Mouse (Mus musculus) liver, postnatal 0 days (tissue): ENCODE measurements at regions not wholly inside any gene's neighbourhood (a gene's known extent, or its start where the extent isn't known, plus 50 kb on each side); places are given as distances from the start of the nearest gene placed in this dataset.

Experiments used
- ATAC-seq: fragments of 200-750 bp; cut with Nextera tagmentation; 2 replicates; pipeline ENCODE4 v1.8.0; 2017; ENCODE audit warnings: mild to moderate bottlenecking, moderate library complexity
- DNase-seq: peaks from one replicate; pipeline ENCODE4 v3.0.0-alpha.2; 2016
- H3K27ac ChIP-seq: fragments of 300-500 bp; sonication (generic); 2 replicates; pipeline ENCODE4 v1.5.1; 2014; ENCODE audit warnings: antibody characterized with exemption, moderate library complexity, mild to moderate bottlenecking, low read depth
- H3K27me3 ChIP-seq: fragments of 300-500 bp; sonication (generic); 2 replicates; pipeline ENCODE4 v1.6.1; 2014; ENCODE audit warnings: low read length, control low read depth, mixed read lengths; ENCODE audit not compliant: insufficient read depth
- H3K36me3 ChIP-seq: fragments of 300-500 bp; sonication (generic); replicated peaks from 2 replicates; pipeline ENCODE4 v1.6.1; 2014; ENCODE audit warnings: mild to moderate bottlenecking, control low read depth, low read length, moderate library complexity, mixed read lengths; ENCODE audit not compliant: insufficient read depth
- H3K4me1 ChIP-seq: fragments of 300-500 bp; sonication (generic); 2 replicates; pipeline ENCODE4 v1.6.1; 2014; ENCODE audit warnings: antibody characterized with exemption, mild to moderate bottlenecking, control low read depth; ENCODE audit not compliant: insufficient read depth
- H3K4me2 ChIP-seq: fragments of 300-500 bp; sonication (generic); 2 replicates; pipeline ENCODE4 v1.6.1; 2014; ENCODE audit warnings: low read depth, mild to moderate bottlenecking, low read length, moderate library complexity, mixed read lengths
- H3K4me3 ChIP-seq: fragments of 300-500 bp; sonication (generic); 2 replicates; pipeline ENCODE4 v1.5.1; 2014; ENCODE audit warnings: low read depth, low read length
- H3K9ac ChIP-seq: fragments of 300-500 bp; sonication (generic); replicated peaks from 2 replicates; pipeline ENCODE4 v1.6.1; 2014; ENCODE audit warnings: mild to moderate bottlenecking, moderate library complexity
- H3K9me3 ChIP-seq: fragments of 300-500 bp; sonication (generic); 2 replicates; pipeline ENCODE4 v1.6.1; 2016; ENCODE audit warnings: mild to moderate bottlenecking, control low read depth, low read length, mixed read lengths
- CTCF ChIP-seq: sonication (generic); IDR thresholded peaks from 2 replicates; pipeline ENCODE4 v1.5.1; 2016; ENCODE audit warnings: antibody characterized with exemption, low read depth
- EP300 ChIP-seq: IDR thresholded peaks from 2 replicates; pipeline ENCODE4 v1.6.1; 2016; ENCODE audit warnings: antibody characterized with exemption, low read depth, mild to moderate bottlenecking
- WGBS: fragments of 180-500 bp; shearing (Covaris S2); extraction: QIAGEN DNeasy Blood & Tissue Kit; methylation state at CpG from one replicate; pipeline ENCODE4 v1.1.7; 2014; ENCODE audit not compliant: insufficient replicate concordance; 5-methylcytosine and 5-hydroxymethylcytosine counted together

DNA sequence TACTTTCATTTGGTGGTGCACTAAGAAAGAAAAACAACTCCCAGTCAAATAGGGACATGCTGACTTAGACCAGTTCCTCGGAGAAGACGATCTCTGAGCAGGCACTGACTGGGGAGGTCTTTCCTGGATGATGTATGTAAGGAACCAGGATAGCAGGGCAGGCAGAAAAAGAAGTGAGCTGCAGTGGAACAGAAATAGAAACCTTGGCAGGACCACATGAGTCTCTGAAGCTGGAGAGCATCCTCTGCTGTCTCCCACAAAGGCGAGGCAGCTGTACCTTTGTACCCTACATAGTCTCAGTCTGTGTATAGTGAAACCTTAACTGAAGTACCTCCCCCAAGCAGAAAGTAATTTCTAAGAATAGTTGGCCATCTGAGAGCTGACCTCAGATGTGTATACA is 104.4 kb upstream of the Gm37988 start:
- ATAC-seq (no peak), DNase-seq (no peak)
- Histone ChIP-seq H3K4me3 (no peak overlapping the region), H3K9ac (no peak overlapping the region), H3K36me3 (no peaks in the 10 kb centered on the region), H3K9me3 (no peaks in the 10 kb centered on the region), H3K27me3 (no peaks in the 10 kb centered on the region), H3K4me1 (no peaks in the 10 kb centered on the region), H3K27ac (no peak overlapping the region), H3K4me2 (no peak overlapping the region)
- WGBS = 68% methylated on average over 3 of the region's 3 CpGs
- TF ChIP-seq EP300 = no peak

DNA sequence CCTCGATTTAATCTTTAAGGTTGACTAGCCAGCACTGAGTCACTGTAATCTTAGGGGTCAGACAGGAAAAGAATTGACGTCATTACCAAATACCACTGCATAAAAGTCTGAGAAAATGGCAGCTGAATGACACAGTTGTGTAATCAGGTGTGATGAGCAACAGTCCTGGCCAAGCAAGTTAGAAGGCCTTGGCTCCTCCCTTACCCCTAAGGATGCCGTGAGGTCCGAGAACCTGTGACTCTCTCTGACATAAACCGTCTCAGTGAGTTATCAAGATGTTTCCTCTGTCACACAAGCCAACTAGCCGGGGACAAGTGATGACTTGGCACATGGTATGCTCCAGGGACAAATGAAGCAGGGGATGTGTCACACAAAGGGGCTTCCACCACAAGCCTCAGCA is 101.5 kb upstream of the Gm37988 start:
- TF ChIP-seq EP300 = no peak
- TF ChIP-seq CTCF = no peak
- Histone ChIP-seq H3K9ac (no peak overlapping the region), H3K4me2 (no peak overlapping the region), H3K36me3 (no peaks in the 10 kb centered on the region), H3K27ac (no peak overlapping the region), H3K9me3 (no peaks in the 10 kb centered on the region), H3K4me1 (no peaks in the 10 kb centered on the region), H3K4me3 (no peak overlapping the region), H3K27me3 (no peaks in the 10 kb centered on the region)
- DNase-seq = no peak
- WGBS = 72% methylated on average over 6 of the region's 6 CpGs
- ATAC-seq = no peak

DNA sequence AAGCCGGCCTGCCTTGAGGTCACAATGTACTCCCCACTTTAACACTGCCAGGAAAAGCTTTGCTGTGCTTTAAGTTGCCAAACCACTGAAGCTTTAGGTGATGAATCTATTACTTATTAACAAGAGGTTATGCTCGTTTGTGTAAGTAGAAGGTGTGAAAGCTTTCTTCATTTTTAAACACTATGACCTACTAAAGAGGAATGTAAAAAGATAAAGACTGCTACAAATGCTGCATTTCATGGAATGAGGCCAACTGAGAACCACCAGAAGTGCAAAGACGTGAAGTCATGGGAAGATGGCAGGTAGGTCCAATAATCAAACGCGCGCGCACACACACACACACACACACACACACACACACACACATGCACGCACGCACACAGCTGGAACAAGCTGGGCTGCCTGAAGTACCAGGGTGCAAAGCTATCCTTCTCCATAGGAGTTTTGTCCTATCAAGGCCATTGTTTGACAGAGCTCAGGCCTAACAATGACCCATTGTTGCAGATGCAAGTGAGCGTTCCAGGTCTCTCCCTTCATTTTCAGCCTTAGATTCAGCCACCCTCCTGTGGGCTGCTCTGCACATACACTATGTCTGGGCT is 85.3 kb upstream of the Gm37988 start:
- Histone ChIP-seq H3K27ac (no peak overlapping the region), H3K9ac (no peak overlapping the region), H3K36me3 (no peaks in the 10 kb centered on the region), H3K27me3 (no peaks in the 10 kb centered on the region), H3K4me3 (no peak overlapping the region), H3K4me2 (no peak overlapping the region), H3K9me3 (no peaks in the 10 kb centered on the region), H3K4me1 (no peaks in the 10 kb centered on the region)
- 78% methylated on average over 10 of the region's 10 CpGs for WGBS
- no peak for ATAC-seq
- TF ChIP-seq EP300 (no peak), CTCF (no peak)
- no peak for DNase-seq
